Mouse (Mus musculus) heart, embryonic 16.5 days (tissue): ENCODE measurements around the gene Gm10778. TPM values are rescaled to one million over a fixed set of nuclear protein-coding genes. Genes with fewer than 3 reads are reported as not detected.

Experiments used
- ATAC-seq: fragments of 200-750 bp; cut with Nextera tagmentation; replicated peaks from 2 replicates; pipeline ENCODE4 v1.8.0; 2017; ENCODE audit warnings: moderate number of reproducible peaks; ENCODE audit not compliant: insufficient read depth, low FRiP score; ENCODE audit errors: extremely low read depth
- H3K27ac ChIP-seq: fragments of 300-500 bp; sonication (generic); 2 replicates; pipeline ENCODE4 v1.5.1; 2014; ENCODE audit warnings: mild to moderate bottlenecking, low read length, control low read depth, moderate library complexity
- H3K27me3 ChIP-seq: fragments of 300-500 bp; sonication (generic); 2 replicates; pipeline ENCODE4 v1.6.1; 2014; ENCODE audit warnings: low read length, mixed read lengths; ENCODE audit not compliant: control insufficient read depth, insufficient read depth
- H3K36me3 ChIP-seq: fragments of 300-500 bp; sonication (generic); 2 replicates; pipeline ENCODE4 v1.6.1; 2014; ENCODE audit not compliant: control insufficient read depth, insufficient read depth
- H3K4me1 ChIP-seq: fragments of 300-500 bp; sonication (generic); 2 replicates; pipeline ENCODE4 v1.6.1; 2014; ENCODE audit warnings: low read length, mixed read lengths; ENCODE audit not compliant: control insufficient read depth, insufficient read depth
- H3K4me2 ChIP-seq: fragments of 300-500 bp; sonication (generic); 2 replicates; pipeline ENCODE4 v1.6.1; 2014; ENCODE audit warnings: low read depth, mild to moderate bottlenecking, control low read depth, low read length
- H3K4me3 ChIP-seq: fragments of 300-500 bp; sonication (generic); 2 replicates; pipeline ENCODE4 v1.5.1; 2014; ENCODE audit warnings: mild to moderate bottlenecking, control low read depth, low read length
- H3K9ac ChIP-seq: fragments of 300-500 bp; sonication (generic); 2 replicates; pipeline ENCODE4 v1.6.1; 2014; ENCODE audit warnings: low read length, control low read depth
- H3K9me3 ChIP-seq: fragments of 300-500 bp; sonication (generic); replicated peaks from 2 replicates; pipeline ENCODE4 v1.6.1; 2016; ENCODE audit warnings: low read length; ENCODE audit not compliant: control insufficient read depth
- WGBS: fragments of 180-500 bp; shearing (Covaris S2); extraction: QIAGEN DNeasy Blood & Tissue Kit; methylation state at CpG from one replicate; pipeline ENCODE4 v1.1.7; 2014; 5-methylcytosine and 5-hydroxymethylcytosine counted together
- polyA plus RNA-seq: library from polyadenylated mRNA; unstranded; fragments of >200 nt; fragmentation: Nextera tagmentation; extraction: Ambion mirVana; gene quantifications from 2 replicates; pipeline ENCODE4 v1.2.1, GENCODE M21; 2015

The Gm10778 gene
- polyA plus RNA-seq, 1 experiment from 2014 or later: 4.0 TPM

DNA sequence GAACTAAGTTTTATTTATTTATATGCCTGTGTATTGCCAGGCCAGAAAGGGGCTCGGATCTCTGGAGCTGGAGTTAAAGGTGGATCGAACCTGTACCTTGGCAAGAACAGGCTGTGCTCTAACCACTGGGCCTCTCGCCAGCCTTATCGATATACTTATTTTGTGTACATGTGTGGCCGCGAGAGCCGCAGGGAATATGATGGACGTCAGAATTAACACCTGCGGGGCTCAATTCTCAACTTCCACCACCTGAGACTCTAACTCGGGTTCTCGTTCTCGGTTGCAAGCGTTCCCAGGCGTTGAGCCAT is 43.2 kb upstream of the Gm10778 start:
- H3K9ac ChIP-seq: peak overlapping the region; percentile 58

DNA sequence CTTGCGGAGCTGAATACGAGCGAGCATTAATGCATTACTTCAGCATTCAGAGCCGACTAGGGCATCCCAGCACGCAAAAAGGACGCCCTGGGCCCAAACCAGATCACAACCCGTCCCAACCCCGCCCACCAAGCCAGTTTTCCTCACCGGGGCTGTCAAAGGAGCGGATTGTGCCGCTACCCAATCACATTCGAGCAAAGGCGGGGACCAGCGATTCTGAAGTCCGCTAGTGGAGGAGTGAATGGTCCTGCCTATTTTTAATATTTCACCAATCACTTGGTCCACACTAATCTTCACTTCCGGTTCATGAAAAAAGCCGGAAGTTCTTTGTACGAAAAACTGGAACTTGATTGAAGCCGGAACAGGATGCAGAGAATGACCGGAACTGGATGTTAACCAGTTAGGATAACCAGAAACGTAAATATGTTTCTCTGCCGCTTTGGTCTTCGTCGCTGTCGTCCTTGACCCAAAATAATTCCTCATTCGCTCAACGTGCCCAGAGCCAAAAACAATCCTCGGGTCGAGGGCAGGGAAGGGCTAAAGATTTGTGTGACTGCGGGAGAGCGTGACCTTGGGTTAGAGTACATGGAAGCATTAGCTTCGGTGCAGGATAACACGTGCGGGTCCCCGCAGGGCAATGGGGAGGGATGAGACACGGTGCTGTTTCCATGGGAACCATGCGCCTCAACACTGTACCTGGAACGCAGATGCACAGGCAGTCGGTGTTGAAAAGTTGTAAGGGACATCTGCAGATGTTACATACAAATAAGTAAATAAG is 42.7 kb upstream of the Gm10778 start, which contains the start of gene BC025920:
TSS of gene BC025920 (plus strand) at position 297 of the 778 bp plus-strand sequence.
- Histone ChIP-seq H3K27me3 (no peaks in the 10 kb centered on the region), H3K9me3 (peaks cover 8% of the 10 kb centered on the region), H3K4me1 (peaks cover 24% of the 10 kb centered on the region), H3K36me3 (peaks cover 4% of the 10 kb centered on the region; the same call in 1 of the 2 replicates), H3K9ac (peak within 1 kb of the TSS; percentile 69), H3K4me3 (peak within 1 kb of the TSS; percentile 59), H3K27ac (peak within 1 kb of the TSS; percentile 93), H3K4me2 (peak within 1 kb of the TSS; percentile 83)
- WGBS: 1% methylated on average over 39 of the region's 39 CpGs
- ATAC-seq: peak; percentile 89

More for the DNA sequence above, 43.2 kb upstream of the Gm10778 start:
- H3K27ac ChIP-seq: peak overlapping the region; percentile 92
- peak overlapping the region; percentile 52 for H3K4me3 ChIP-seq
- H3K4me1 ChIP-seq: peaks cover 28% of the 10 kb centered on the region
- H3K4me2 ChIP-seq: peak overlapping the region; percentile 68
- 2% methylated on average over 14 of the region's 14 CpGs for WGBS
- H3K36me3 ChIP-seq: peaks cover 4% of the 10 kb centered on the region; the same call in 1 of the 2 replicates
- no peaks in the 10 kb centered on the region for H3K27me3 ChIP-seq
- ATAC-seq: 0 out of 2 replicates have a peak, but pooled peaks have one; percentile 10
- H3K9me3 ChIP-seq: 0 out of 2 replicates have a peak, but pooled peaks cover 2% of the 10 kb centered on the region

DNA sequence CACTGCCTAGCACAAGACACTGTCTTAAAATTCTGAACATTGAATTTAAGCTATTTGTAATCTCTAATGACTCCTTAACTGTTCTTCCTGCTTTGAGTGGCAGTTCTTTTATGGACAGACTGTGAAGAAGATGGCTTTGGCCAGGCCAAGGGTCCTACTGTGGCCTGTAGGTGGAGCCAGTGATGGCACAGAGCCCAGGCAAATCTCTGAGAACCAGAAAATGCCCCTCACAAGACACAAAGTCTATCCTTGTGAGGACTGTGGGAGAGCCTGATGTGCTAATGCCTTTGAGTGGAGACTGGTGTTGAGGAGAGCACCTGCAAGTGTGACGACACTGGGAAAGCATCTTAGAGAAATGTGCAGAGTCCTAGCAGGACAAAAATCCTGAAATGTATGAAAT is 40.6 kb upstream of the Gm10778 start:
- H3K36me3 ChIP-seq: peaks cover 4% of the 10 kb centered on the region; the same call in 1 of the 2 replicates
- ATAC-seq: no peak
- no peak overlapping the region for H3K27ac ChIP-seq
- peaks cover 9% of the 10 kb centered on the region for H3K4me1 ChIP-seq
- H3K9me3 ChIP-seq: peaks cover 8% of the 10 kb centered on the region
- H3K4me3 ChIP-seq: no peak overlapping the region
- WGBS: 86% methylated on average over 1 of the region's 1 CpGs
- no peak overlapping the region for H3K9ac ChIP-seq
- H3K4me2 ChIP-seq: no peak overlapping the region
- no peaks in the 10 kb centered on the region for H3K27me3 ChIP-seq

GRCm38 (mm10) chr10:81612779-81613178 is 36.1 kb upstream of the Gm10778 start:
- Histone ChIP-seq H3K36me3 (peaks cover 4% of the 10 kb centered on the region; the same call in 1 of the 2 replicates), H3K4me2 (no peak overlapping the region), H3K4me1 (no peaks in the 10 kb centered on the region), H3K9me3 (peaks cover 8% of the 10 kb centered on the region), H3K27ac (no peak overlapping the region), H3K9ac (no peak overlapping the region), H3K4me3 (no peak overlapping the region), H3K27me3 (no peaks in the 10 kb centered on the region)
- ATAC-seq: no peak
- 62% methylated on average over 3 of the region's 3 CpGs for WGBS

GRCm38 (mm10) chr10:81615486-81615885 is 33.4 kb upstream of the Gm10778 start:
- H3K27ac ChIP-seq: no peak overlapping the region
- H3K4me2 ChIP-seq: no peak overlapping the region
- peaks cover 6% of the 10 kb centered on the region for H3K9me3 ChIP-seq
- 60% methylated on average over 6 of the region's 6 CpGs for WGBS
- H3K9ac ChIP-seq: no peak overlapping the region
- no peak overlapping the region for H3K4me3 ChIP-seq
- no peaks in the 10 kb centered on the region for H3K36me3 ChIP-seq
- no peaks in the 10 kb centered on the region for H3K27me3 ChIP-seq
- H3K4me1 ChIP-seq: no peaks in the 10 kb centered on the region
- ATAC-seq: no peak

GRCm38 (mm10) chr10:81619976-81620375 is 28.9 kb upstream of the Gm10778 start:
- no peak overlapping the region for H3K4me3 ChIP-seq
- no peak overlapping the region for H3K4me2 ChIP-seq
- H3K9me3 ChIP-seq: no peaks in the 10 kb centered on the region
- no peaks in the 10 kb centered on the region for H3K27me3 ChIP-seq
- 81% methylated on average over 5 of the region's 5 CpGs for WGBS
- no peak overlapping the region for H3K9ac ChIP-seq
- no peak for ATAC-seq
- H3K4me1 ChIP-seq: no peaks in the 10 kb centered on the region
- no peak overlapping the region for H3K27ac ChIP-seq
- H3K36me3 ChIP-seq: peaks cover 18% of the 10 kb centered on the region

- Histone ChIP-seq H3K4me1 (no peaks in the 10 kb centered on the region), H3K9ac (no peak overlapping the region), H3K27me3 (no peaks in the 10 kb centered on the region), H3K9me3 (no peaks in the 10 kb centered on the region), H3K4me3 (no peak overlapping the region), H3K36me3 (peaks cover 20% of the 10 kb centered on the region), H3K27ac (no peak overlapping the region), H3K4me2 (no peak overlapping the region)
- no peak for ATAC-seq
- WGBS: 56% methylated on average over 9 of the region's 9 CpGs
Observed at GRCm38 (mm10) chr10:81620786-81621185, 28.1 kb upstream of the Gm10778 start.

GRCm38 (mm10) chr10:81623441-81623840 is 25.4 kb upstream of the Gm10778 start:
- ATAC-seq: no peak
- H3K36me3 ChIP-seq: peaks cover 20% of the 10 kb centered on the region
- WGBS: 60% methylated on average over 8 of the region's 8 CpGs

More at GRCm38 (mm10) chr10:81623441-81623840, 25.4 kb upstream of the Gm10778 start:
- Histone ChIP-seq H3K27ac (no peak overlapping the region), H3K4me1 (peaks cover 12% of the 10 kb centered on the region), H3K9ac (no peak overlapping the region), H3K27me3 (no peaks in the 10 kb centered on the region), H3K9me3 (no peaks in the 10 kb centered on the region), H3K4me3 (no peak overlapping the region), H3K4me2 (no peak overlapping the region)
